Mouse (Mus musculus): ENCODE results near the gene Nfia. TPM values are rescaled to one million over a fixed set of nuclear protein-coding genes. Genes with fewer than 3 reads are reported as not detected.

Nfia gene
- total RNA-seq, 2 experiments from 2014 or later, result 2.7 to 21.8 TPM

- ATAC-seq (replicated peaks; ENCODE audit: low FRiP score, poor library complexity, severe bottlenecking), result no peak
Observed at GRCm38 (mm10) chr4:97855712-97856420, 83.3 kb downstream of the Nfia start.

GRCm38 (mm10) chr4:97857549-97857948 lies 85.0 kb downstream of the Nfia start:
- no peak for ATAC-seq (replicated peaks; ENCODE audit: low FRiP score, poor library complexity, severe bottlenecking)

GRCm38 (mm10) chr4:97859431-97859830 lies 86.9 kb downstream of the Nfia start:
- no peak for ATAC-seq (replicated peaks; ENCODE audit: low FRiP score, poor library complexity, severe bottlenecking)

GRCm38 (mm10) chr4:97860376-97860775 lies 87.8 kb downstream of the Nfia start:
- ATAC-seq (replicated peaks; ENCODE audit: low FRiP score, poor library complexity, severe bottlenecking), result no peak

GRCm38 (mm10) chr4:97860791-97861344 lies 88.3 kb downstream of the Nfia start:
- ATAC-seq (replicated peaks; ENCODE audit: low FRiP score, poor library complexity, severe bottlenecking), result no peak

GRCm38 (mm10) chr4:97862379-97862778 lies 89.8 kb downstream of the Nfia start:
- ATAC-seq (replicated peaks; ENCODE audit: low FRiP score, poor library complexity, severe bottlenecking), result no peak

GRCm38 (mm10) chr4:97864276-97864675 lies 91.7 kb downstream of the Nfia start:
- no peak for ATAC-seq (replicated peaks; ENCODE audit: low FRiP score, poor library complexity, severe bottlenecking)

GRCm38 (mm10) chr4:97865410-97865953 lies 92.9 kb downstream of the Nfia start:
- ATAC-seq (replicated peaks; ENCODE audit: low FRiP score, poor library complexity, severe bottlenecking), result no peak

- ATAC-seq (replicated peaks; ENCODE audit: low FRiP score, poor library complexity, severe bottlenecking), result no peak
Observed at GRCm38 (mm10) chr4:97866463-97866862, 93.9 kb downstream of the Nfia start.

GRCm38 (mm10) chr4:97868307-97868937 lies 95.9 kb downstream of the Nfia start:
- ATAC-seq (replicated peaks; ENCODE audit: low FRiP score, poor library complexity, severe bottlenecking), result no peak

GRCm38 (mm10) chr4:97868938-97869440 lies 96.5 kb downstream of the Nfia start:
- ATAC-seq (replicated peaks; ENCODE audit: low FRiP score, poor library complexity, severe bottlenecking), result no peak; the same call in 1 of the 2 replicates

- ATAC-seq (replicated peaks; ENCODE audit: low FRiP score, poor library complexity, severe bottlenecking), result no peak
Observed at GRCm38 (mm10) chr4:97869451-97869850, 96.9 kb downstream of the Nfia start.

- no peak for ATAC-seq (replicated peaks; ENCODE audit: low FRiP score, poor library complexity, severe bottlenecking)
Observed at GRCm38 (mm10) chr4:97871770-97872439, 99.4 kb downstream of the Nfia start.

GRCm38 (mm10) chr4:97874916-97875315 lies 102.4 kb downstream of the Nfia start:
- no peak for ATAC-seq (replicated peaks; ENCODE audit: low FRiP score, poor library complexity, severe bottlenecking)

- no peak for ATAC-seq (replicated peaks; ENCODE audit: low FRiP score, poor library complexity, severe bottlenecking)
Observed at GRCm38 (mm10) chr4:97875901-97876300, 103.4 kb downstream of the Nfia start.

- no peak for ATAC-seq (replicated peaks; ENCODE audit: low FRiP score, poor library complexity, severe bottlenecking)
Observed at GRCm38 (mm10) chr4:97879696-97880095, 107.2 kb downstream of the Nfia start.

- ATAC-seq (replicated peaks; ENCODE audit: low FRiP score, poor library complexity, severe bottlenecking), result peak; percentile 17; the same call in 1 of the 2 replicates
Observed at GRCm38 (mm10) chr4:97880120-97881055, 107.9 kb downstream of the Nfia start.

- ATAC-seq (replicated peaks; ENCODE audit: low FRiP score, poor library complexity, severe bottlenecking), result no peak
Observed at GRCm38 (mm10) chr4:97885574-97885973, 113.0 kb downstream of the Nfia start.

- no peak for ATAC-seq (replicated peaks; ENCODE audit: low FRiP score, poor library complexity, severe bottlenecking)
Observed at GRCm38 (mm10) chr4:97886220-97886619, 113.7 kb downstream of the Nfia start.

All from erythroid progenitor cell, adult 5-6 weeks (primary cell).